Mouse (Mus musculus) frontal cortex, postnatal 25 days (tissue): ENCODE measurements around the gene Klc4.

Experiments used
- DNase-seq, 2 experiments: peaks; one replicate each; pipeline ENCODE4 v3.0.0; 2022; ENCODE audit warnings: low spot score in 2 of 2

Klc4 gene

GRCm38 (mm10) chr17:46589635-46590314, 56.0 kb downstream of the Klc4 start:
- DNase-seq, result no peak

- no peak for DNase-seq
These were observed 56.9 kb downstream of the Klc4 start for GRCm38 (mm10) chr17:46588913-46589312.

GRCm38 (mm10) chr17:46588173-46588572, 57.6 kb downstream of the Klc4 start:
- DNase-seq, result no peak

GRCm38 (mm10) chr17:46586327-46586726, 59.5 kb downstream of the Klc4 start:
- no peak for DNase-seq
